Mouse (Mus musculus) layer of hippocampus, adult 18-20 months (tissue): ENCODE data around the gene Arhgef3. TPM values are rescaled to one million over a fixed set of nuclear protein-coding genes. Genes with fewer than 3 reads are reported as not detected.
A peak's percentile ranks its signal among the peaks of the same experiment; 100 is the strongest.
"Not testable (repeated sequence)": the region's sequence is repeated elsewhere in the genome, so short reads cannot be mapped to it uniquely, and the experiment has no call there.

Experiments used
- DNase-seq, 2 experiments: peaks; one replicate each; pipeline ENCODE4 v3.0.0; 2022; ENCODE audit warnings: low spot score in 2 of 2
- total RNA-seq, 2 experiments: library from RNA; stranded (reverse); gene quantifications; 2 replicates each; pipeline ENCODE4 v1.2.3; 2021

Gene Arhgef3
- total RNA-seq, 2 experiments from 2014 or later = 84.2 to 92.7 TPM

- no peak for DNase-seq
Observed at GRCm38 (mm10) chr14:27185902-27186301, 71.2 kb downstream of the Arhgef3 start.

GRCm38 (mm10) chr14:27186596-27186995 lies 71.9 kb downstream of the Arhgef3 start:
- DNase-seq = no peak

GRCm38 (mm10) chr14:27187025-27187424 lies 72.3 kb downstream of the Arhgef3 start:
- peak; percentile 69 to 93 for DNase-seq

DNA sequence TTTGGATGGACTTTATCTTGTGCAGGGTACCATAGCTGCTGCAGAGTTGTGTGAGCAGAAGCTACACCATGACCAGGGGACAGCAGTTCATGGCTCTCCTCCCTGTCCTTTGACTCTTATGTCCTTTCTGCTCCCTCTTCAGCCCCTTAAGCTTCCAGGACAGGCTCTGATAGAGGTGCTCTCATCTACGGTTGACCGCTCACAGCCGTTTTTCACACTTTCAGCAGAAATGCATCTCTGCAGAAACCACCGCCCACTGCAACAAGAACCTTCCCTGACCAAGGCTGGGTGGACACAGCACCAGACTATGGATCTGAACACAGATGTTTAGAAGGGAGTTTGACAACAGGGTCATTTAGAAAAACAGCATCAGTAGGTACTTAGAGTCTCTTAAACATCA lies 73.2 kb downstream of the Arhgef3 start:
- DNase-seq = no peak

DNA sequence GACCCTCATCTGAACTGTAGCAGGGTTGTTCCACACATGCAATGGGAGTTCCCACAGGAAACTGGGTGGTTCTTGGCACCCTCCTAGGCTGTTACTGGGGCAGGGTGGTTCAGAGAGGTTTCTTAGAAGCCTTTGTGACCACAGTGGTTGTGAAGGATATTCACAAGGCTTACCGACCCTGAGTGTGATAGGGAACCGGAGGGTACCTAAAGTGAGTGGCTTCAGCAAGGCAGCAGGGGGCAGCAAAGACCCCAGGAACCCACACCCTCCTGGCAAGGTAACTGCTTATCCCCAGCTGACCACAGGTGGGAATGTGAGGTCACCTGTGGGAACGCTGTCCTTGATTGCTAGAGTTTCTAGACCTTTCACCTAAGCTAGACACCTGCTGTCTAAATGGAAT lies 77.8 kb downstream of the Arhgef3 start:
- peak in 1 of 2 experiments; percentile 21 for DNase-seq

DNA sequence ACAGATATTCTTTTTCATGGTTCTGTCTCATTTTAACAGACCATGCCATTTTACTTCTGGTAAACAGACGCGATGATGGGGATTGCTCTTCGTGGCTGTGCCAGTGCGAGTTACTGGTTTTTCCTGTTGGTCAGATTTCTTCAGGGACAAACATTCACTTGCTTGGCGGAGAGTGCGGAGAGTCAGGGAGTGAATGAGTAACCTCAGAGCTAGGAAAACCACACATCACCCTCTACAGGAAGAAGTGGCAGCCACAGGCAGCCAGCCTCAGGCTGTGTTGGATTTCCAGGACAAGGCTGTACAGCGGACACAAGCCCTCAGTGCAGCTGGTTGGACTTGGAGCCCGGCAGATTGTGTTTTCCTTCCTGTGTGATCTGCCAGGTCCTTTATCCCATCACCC lies 82.3 kb downstream of the Arhgef3 start:
- no peak for DNase-seq

DNA sequence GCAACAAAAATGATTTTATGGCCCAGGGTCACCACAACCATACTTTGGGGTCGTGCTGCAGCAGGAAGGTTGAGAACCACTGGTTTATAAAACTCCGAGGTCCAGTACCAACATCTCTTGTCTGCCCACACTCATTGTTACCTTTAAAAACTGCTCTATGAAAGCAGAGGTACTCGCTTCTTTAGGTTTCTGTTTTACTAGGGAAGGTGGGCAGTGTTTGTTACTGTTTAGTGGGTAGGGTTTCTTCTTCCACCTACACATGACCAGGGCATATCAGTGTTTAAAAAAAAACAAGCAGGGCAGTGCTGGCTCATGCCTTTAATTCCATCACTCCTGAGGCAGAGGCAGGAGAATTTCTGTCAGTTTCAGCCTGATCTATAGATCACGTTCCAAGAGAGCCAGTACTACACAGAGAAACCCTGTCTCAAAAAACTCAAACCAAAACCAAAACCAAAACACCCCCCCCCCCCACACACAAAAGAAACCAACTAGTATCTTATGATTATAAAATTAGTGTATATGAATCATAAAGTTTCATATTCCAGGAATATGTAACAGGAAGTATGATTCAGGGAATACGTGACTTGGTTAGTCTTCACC lies 83.9 kb downstream of the Arhgef3 start:
- DNase-seq = no peak

DNA sequence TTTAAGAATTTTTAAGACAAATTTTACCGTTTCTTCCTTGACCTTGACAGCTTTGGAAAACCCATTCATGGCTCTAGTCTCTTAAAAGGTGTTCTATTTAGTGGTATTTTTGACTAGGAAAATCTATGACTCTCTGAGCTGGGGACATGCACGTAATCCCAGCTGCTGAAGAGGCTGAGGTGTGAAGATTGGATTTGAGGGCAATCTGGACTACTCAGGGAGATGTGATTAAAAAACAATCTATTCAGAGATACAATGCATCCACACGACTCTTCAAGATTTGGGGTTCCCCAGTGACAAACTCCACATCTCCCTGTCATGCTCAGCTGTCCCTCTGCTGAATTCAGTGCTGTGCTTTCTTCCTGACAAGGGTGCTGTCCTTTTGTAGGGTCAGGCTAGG lies 84.4 kb downstream of the Arhgef3 start:
- DNase-seq = peak in 1 of 2 experiments; percentile 25

GRCm38 (mm10) chr14:27199870-27200269 lies 85.2 kb downstream of the Arhgef3 start:
- DNase-seq = no peak

GRCm38 (mm10) chr14:27200743-27201576 lies 86.3 kb downstream of the Arhgef3 start:
- no peak for DNase-seq

GRCm38 (mm10) chr14:27201824-27202223 lies 87.1 kb downstream of the Arhgef3 start:
- DNase-seq = no peak

- DNase-seq = no peak
Observed at GRCm38 (mm10) chr14:27204704-27205103, 90.0 kb downstream of the Arhgef3 start.

- DNase-seq = no peak
Observed at GRCm38 (mm10) chr14:27206443-27206842, 91.7 kb downstream of the Arhgef3 start.

GRCm38 (mm10) chr14:27209542-27209941 lies 94.8 kb downstream of the Arhgef3 start:
- DNase-seq = no peak

GRCm38 (mm10) chr14:27210801-27211200 lies 96.1 kb downstream of the Arhgef3 start:
- not testable (repeated sequence) for DNase-seq

DNA sequence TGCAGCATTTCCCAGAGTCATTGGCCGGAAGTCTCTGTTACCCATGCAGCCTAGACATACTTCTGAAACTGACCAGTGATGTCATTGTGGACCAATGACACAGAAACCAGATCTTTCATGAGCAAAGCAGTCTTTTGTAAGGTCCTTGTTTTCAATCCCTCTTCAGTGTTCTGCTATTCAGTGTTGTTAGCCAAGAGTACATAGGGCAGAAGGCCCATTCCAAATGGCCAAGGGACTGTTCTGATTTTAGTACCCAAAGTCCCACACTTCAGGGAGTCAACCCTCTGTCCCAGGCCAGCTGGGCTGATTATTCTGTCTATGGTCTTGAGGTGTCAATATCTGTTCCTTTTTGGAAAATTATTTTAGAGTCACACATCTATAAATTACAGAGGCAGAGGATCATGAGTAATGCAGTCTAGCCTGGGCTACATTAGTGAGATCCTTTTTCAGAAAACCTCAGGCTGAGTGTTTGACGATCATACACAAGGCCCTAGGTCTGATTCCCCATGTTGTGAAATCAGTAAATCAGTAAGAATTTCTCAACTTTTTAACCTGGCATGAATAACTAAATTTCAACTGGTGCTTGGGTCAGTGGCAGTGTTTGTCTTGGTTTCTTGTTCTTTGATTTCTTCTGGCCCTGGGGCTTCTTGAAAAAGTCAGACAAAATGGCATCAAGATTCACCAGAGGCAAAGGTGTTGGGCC lies 97.2 kb downstream of the Arhgef3 start:
- DNase-seq = no peak

DNA sequence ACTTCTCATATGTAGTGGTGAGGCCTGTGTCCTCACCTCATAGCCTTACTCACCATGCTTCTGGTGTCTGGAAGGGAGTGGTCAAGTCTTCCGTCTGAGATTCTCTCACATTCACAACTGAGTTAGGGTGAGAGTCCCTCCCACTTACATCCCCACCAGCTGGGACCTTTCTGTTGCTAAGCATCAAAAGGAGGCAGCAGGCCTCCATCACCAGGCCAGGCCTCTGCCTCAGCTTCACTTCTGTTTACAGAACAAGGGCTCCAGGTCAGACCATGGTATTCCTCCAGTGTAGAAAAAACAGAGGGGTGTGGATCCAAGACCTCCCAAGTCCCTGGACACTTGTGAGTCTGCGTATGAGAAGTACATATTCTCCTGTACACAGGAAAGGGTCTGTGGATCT lies 99.5 kb downstream of the Arhgef3 start:
- DNase-seq = no peak

GRCm38 (mm10) chr14:27219668-27220067 lies 105.0 kb downstream of the Arhgef3 start:
- DNase-seq = peak; percentile 91 to 97

DNA sequence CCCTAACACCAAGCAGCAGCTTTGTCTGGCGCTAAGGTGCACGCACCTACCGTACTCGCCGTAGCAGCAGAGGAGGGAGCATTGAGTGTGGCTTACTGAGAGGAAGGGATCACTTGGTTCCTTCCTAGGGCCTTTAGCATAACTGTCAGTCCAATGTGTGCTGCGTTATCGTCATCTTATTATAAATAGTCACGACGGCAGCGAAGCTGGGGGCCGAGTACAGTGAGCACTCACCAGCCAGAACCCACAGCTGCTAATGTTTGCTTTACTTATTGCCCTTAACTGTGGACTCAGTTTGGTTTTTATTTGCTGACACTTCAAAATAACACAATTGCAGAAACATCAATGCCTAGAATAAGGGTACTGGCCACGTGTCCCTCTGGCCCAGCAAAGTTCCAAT lies 105.6 kb downstream of the Arhgef3 start:
- no peak for DNase-seq

DNA sequence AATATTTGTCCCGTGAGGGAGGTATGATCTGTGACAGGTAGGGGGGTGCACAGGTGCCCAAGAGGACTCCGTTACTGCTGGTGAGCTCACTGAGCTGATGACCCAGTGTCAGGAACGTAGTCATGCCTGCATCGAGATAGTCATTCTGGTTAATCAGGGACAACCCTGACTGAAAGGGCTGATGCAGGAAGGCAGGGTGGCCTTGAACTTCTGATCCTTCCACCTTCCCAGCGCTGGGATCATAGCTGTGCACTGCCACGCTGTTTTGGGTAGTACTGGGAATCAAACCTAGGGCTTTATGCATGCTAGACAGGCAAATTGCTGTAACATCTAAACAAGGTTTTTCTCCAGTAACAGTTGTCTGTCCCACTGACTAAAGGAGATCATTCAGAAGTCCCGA lies 109.9 kb downstream of the Arhgef3 start:
- DNase-seq = no peak

DNA sequence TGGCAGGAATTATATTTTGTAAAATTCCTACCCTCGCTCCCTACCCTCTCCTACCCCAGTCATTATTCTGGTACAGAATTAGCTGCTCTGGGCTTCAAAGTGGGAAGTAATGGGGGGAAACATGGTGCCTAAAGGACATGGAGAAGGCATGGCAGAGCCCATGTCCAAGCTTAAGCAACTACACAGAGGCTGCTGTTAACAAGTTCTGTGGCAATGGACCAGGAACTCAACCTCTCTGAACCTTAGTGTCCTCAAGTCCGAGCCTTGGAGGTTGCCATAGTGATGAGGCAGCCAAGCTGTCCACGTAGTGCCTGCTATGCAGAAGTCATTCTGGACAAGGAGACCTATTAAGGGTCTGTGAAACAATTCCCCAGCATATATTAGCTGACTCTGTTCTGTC lies 111.6 kb downstream of the Arhgef3 start:
- no peak for DNase-seq

- DNase-seq = no peak
Observed at GRCm38 (mm10) chr14:27228288-27228687, 113.6 kb downstream of the Arhgef3 start.
